11 mouse cellular contexts compared by ENCODE assay signal in genomic region chr15:83897286-83897685, GRCm38 (mm10).
DNase-seq lines count a peak whose midpoint lies in the region; ATAC-seq and TF ChIP-seq lines count a peak whose summit lies in the region.
"Had no signal": no experiment of that assay in that cellular context is flagged by ENCODE, and none has a peak within 500 bp of the region (broad histone marks: within the 10 kb centered on the region; RNA-seq: fewer than 3 reads in every experiment).

No protein-coding gene starts in this region.

- H3K9me3 ChIP-seq in lung, embryonic 14.5 days (ENCODE audit: low read depth, low read length): no peaks in the 10 kb centered on the region
- H3K9me3 ChIP-seq in lung, postnatal 0 days (ENCODE audit: low read length): no peaks in the 10 kb centered on the region
- H3K9me3 ChIP-seq in hindbrain, embryonic 10.5 days: no peaks in the 10 kb centered on the region
- H3K9me3 ChIP-seq: embryonic facial prominence, embryonic 12.5 days had no signal

- H3K36me3 ChIP-seq in lung, embryonic 14.5 days (ENCODE audit: insufficient read depth): no peaks in the 10 kb centered on the region
- H3K36me3 ChIP-seq in lung, postnatal 0 days (ENCODE audit: insufficient read depth, low read length): no peaks in the 10 kb centered on the region
- H3K36me3 ChIP-seq in hindbrain, embryonic 10.5 days: no peaks in the 10 kb centered on the region
- H3K36me3 ChIP-seq: embryonic facial prominence, embryonic 12.5 days had no signal

- no peak for ATAC-seq in lung, embryonic 14.5 days (ENCODE audit: insufficient read depth)
- ATAC-seq in lung, postnatal 0 days: no peak
- ATAC-seq in erythroblast, adult 5-6 weeks (replicated peaks; ENCODE audit: low FRiP score, poor library complexity, severe bottlenecking): no peak
- no peak for ATAC-seq in CD4-positive, CD25-positive, alpha-beta regulatory T cell, adult 4 months

- H3K9ac ChIP-seq in lung, embryonic 14.5 days: no peak overlapping the region
- H3K9ac ChIP-seq in lung, postnatal 0 days (replicated peaks; ENCODE audit: low read depth): no peak overlapping the region
- H3K9ac ChIP-seq: embryonic facial prominence, embryonic 12.5 days had no signal

- no peak for TF ChIP-seq EP300 in lung, postnatal 0 days (IDR thresholded peaks at IDR 0.05)

- no peaks in the 10 kb centered on the region for H3K27me3 ChIP-seq in lung, embryonic 14.5 days (ENCODE audit: insufficient read depth, low read length)
- H3K27me3 ChIP-seq in lung, postnatal 0 days (replicated peaks; ENCODE audit: insufficient read depth, low read length): no peaks in the 10 kb centered on the region
- H3K27me3 ChIP-seq in hindbrain, embryonic 10.5 days (ENCODE audit: insufficient read depth, poor library complexity, severe bottlenecking): peaks cover 23% of the 10 kb centered on the region

- intact Hi-C loops in left cerebral cortex, postnatal 14 days (cut with DNase I): loop anchor here (5.0 kb wide), 1 partner anchor 115 kb away; no protein-coding TSS in a partner anchor

- WGBS in lung, embryonic 14.5 days: 59% methylated on average over 9 of the region's 9 CpGs
- 57% methylated on average over 9 of the region's 9 CpGs for WGBS in lung, postnatal 0 days
- WGBS in hindbrain, embryonic 10.5 days: 57% methylated on average over 9 of the region's 9 CpGs

- DNase-seq in lung, embryonic 14.5 days: peak; percentile 13
- DNase-seq in lung, postnatal 0 days (ENCODE audit: low spot score): no peak
- DNase-seq in hindbrain, embryonic 10.5 days (ENCODE audit: low spot score): peak; percentile 26
- DNase-seq in left cerebral cortex, postnatal 14 days (ENCODE audit: low spot score in 2 of 2): peak; percentile 71 to 78
- peak; percentile 49 to 65 for DNase-seq in right cerebral cortex, postnatal 36 days (ENCODE audit: low spot score in 2 of 2)
- DNase-seq in kidney, postnatal 25 days: no peak
- DNase-seq: kidney, adult 9 months had no signal

- TF ChIP-seq CTCF in lung, embryonic 14.5 days (IDR thresholded peaks at IDR 0.05; ENCODE audit: low read depth): no peak
- no peak for TF ChIP-seq CTCF in lung, postnatal 0 days (IDR thresholded peaks at IDR 0.05)

- no peak overlapping the region for H3K4me3 ChIP-seq in lung, embryonic 14.5 days (ENCODE audit: low read depth, low read length)
- H3K4me3 ChIP-seq in lung, postnatal 0 days (ENCODE audit: low read depth, low read length): no peak overlapping the region
- no peak overlapping the region for H3K4me3 ChIP-seq in hindbrain, embryonic 10.5 days
- H3K4me3 ChIP-seq: embryonic facial prominence, embryonic 12.5 days had no signal

- no peak overlapping the region for H3K4me2 ChIP-seq in lung, embryonic 14.5 days
- H3K4me2 ChIP-seq in lung, postnatal 0 days (replicated peaks; ENCODE audit: low read depth, low read length): no peak overlapping the region
- H3K4me2 ChIP-seq: embryonic facial prominence, embryonic 12.5 days; liver, embryonic 11.5 days had no signal

- H3K27ac ChIP-seq in lung, embryonic 14.5 days (ENCODE audit: low read depth): no peak overlapping the region
- no peak overlapping the region for H3K27ac ChIP-seq in lung, postnatal 0 days (ENCODE audit: low read length)
- no peak overlapping the region for H3K27ac ChIP-seq in hindbrain, embryonic 10.5 days
- H3K27ac ChIP-seq: embryonic facial prominence, embryonic 12.5 days had no signal

- no peaks in the 10 kb centered on the region for H3K4me1 ChIP-seq in lung, embryonic 14.5 days (ENCODE audit: insufficient read depth)
- no peaks in the 10 kb centered on the region for H3K4me1 ChIP-seq in lung, postnatal 0 days (ENCODE audit: insufficient read depth, low read depth, low read length)
- H3K4me1 ChIP-seq in hindbrain, embryonic 10.5 days (replicated peaks): peaks cover 22% of the 10 kb centered on the region
- H3K4me1 ChIP-seq: embryonic facial prominence, embryonic 12.5 days had no signal

Comparison
In these comparisons a context has a peak if more than half of its experiments do, and no peak if none do; other contexts are left out.
1. DNase-seq: peak in lung, embryonic 14.5 days (single experiment), hindbrain, embryonic 10.5 days (single experiment), left cerebral cortex, postnatal 14 days (2 of 2) and right cerebral cortex, postnatal 36 days (2 of 2); none in lung, postnatal 0 days (single experiment) and kidney, postnatal 25 days (0 of 2).